Mouse (Mus musculus) ovary, adult 10 weeks (tissue): ENCODE data around the gene Zscan4d. TPM values are rescaled to one million over a fixed set of nuclear protein-coding genes. Genes with fewer than 3 reads are reported as not detected.

Source experiments
- polyA plus RNA-seq: library from polyadenylated mRNA; stranded (reverse); fragments of 350-450 nt; fragmentation: Illumina TruSeq; extraction: RNeasy Lipid Tissue Mini Kit (QIAGEN cat#74804); gene quantifications from one replicate; pipeline ENCODE4 v1.2.3, GENCODE M21; 2014

The Zscan4d gene
- polyA plus RNA-seq: 0.34 TPM

GRCm38 (mm10) chr7:11166059-11166458, at the start of gene Zscan4d:
Gene Zscan4d (minus strand): TSS chr7:11166159.

Other genes with a start within 250 kb of the Zscan4d start
- not detected for gene Zscan4c, start 160.4 kb downstream of the Zscan4d start, polyA plus RNA-seq
- gene Zscan4-ps1, start 96.5 kb downstream of the Zscan4d start, polyA plus RNA-seq: 1.3 TPM
- gene Zscan4e, start 144.5 kb upstream of the Zscan4d start, polyA plus RNA-seq: not detected
- gene Zscan4f, start 231.8 kb upstream of the Zscan4d start, polyA plus RNA-seq: not detected